Mouse (Mus musculus) midbrain, embryonic 15.5 days (tissue): ENCODE results near the gene Trpv4. TPM values are rescaled to one million over a fixed set of nuclear protein-coding genes. Genes with fewer than 3 reads are reported as not detected.
A peak's percentile ranks its signal among the peaks of the same experiment; 100 is the strongest.

ENCODE experiments used
- ATAC-seq: fragments of 200-750 bp; cut with Nextera tagmentation; replicated peaks from 2 replicates; pipeline ENCODE4 v1.8.0; 2017; ENCODE audit warnings: moderate TSS enrichment
- H3K27ac ChIP-seq: fragments of 300-500 bp; sonication (generic); 2 replicates; pipeline ENCODE4 v1.5.1; 2015; ENCODE audit warnings: mild to moderate bottlenecking, inconsistent platforms
- H3K27me3 ChIP-seq: fragments of 300-500 bp; sonication (generic); replicated peaks from 2 replicates; pipeline ENCODE4 v1.6.1; 2015; ENCODE audit warnings: inconsistent platforms
- H3K36me3 ChIP-seq: fragments of 300-500 bp; sonication (generic); replicated peaks from 2 replicates; pipeline ENCODE4 v1.6.1; 2015; ENCODE audit warnings: inconsistent platforms
- H3K4me1 ChIP-seq: fragments of 300-500 bp; sonication (generic); 2 replicates; pipeline ENCODE4 v1.6.1; 2015; ENCODE audit warnings: inconsistent platforms
- H3K4me2 ChIP-seq: fragments of 300-500 bp; sonication (generic); 2 replicates; pipeline ENCODE4 v1.6.1; 2015; ENCODE audit warnings: inconsistent platforms, mild to moderate bottlenecking, moderate library complexity
- H3K4me3 ChIP-seq: fragments of 300-500 bp; sonication (generic); 2 replicates; pipeline ENCODE4 v1.5.1; 2015; ENCODE audit warnings: mild to moderate bottlenecking, inconsistent platforms
- H3K9ac ChIP-seq: fragments of 300-500 bp; sonication (generic); 2 replicates; pipeline ENCODE4 v1.6.1; 2015; ENCODE audit warnings: mild to moderate bottlenecking, inconsistent platforms
- H3K9me3 ChIP-seq: fragments of 300-500 bp; sonication (generic); 2 replicates; pipeline ENCODE4 v1.6.1; 2016; ENCODE audit warnings: inconsistent platforms
- WGBS: fragments of 180-500 bp; shearing (Covaris S2); methylation state at CpG from one replicate; pipeline ENCODE4 v1.1.7; 2015; ENCODE audit warnings: mixed read lengths; 5-methylcytosine and 5-hydroxymethylcytosine counted together
- polyA plus RNA-seq: library from polyadenylated mRNA; unstranded; fragments of >200 nt; fragmentation: Nextera tagmentation; extraction: Ambion mirVana; gene quantifications from 2 replicates; pipeline ENCODE4 v1.2.1, GENCODE M21; 2015

Trpv4 gene
- polyA plus RNA-seq, 1 experiment from 2014 or later, result 0.92 TPM

DNA sequence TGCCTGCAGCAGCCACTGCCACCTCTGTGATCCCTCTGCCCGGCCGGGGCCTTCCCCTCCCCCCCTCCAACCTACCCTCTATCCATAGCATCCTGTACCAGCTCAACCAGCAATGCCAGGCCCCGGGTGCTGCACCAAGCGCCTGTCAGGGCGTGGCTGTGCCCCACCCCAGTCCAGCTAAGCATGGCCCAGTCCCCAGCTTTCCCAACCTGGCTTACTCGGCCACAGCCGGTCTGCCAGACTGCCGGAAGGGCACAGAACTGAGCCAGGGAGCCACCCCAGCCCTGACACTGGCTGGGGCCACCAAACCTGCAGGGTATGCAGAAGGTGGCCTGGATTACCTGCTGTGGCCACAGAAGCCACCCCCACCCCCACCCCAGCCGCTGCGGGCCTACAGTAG, 47.0 kb downstream of the Trpv4 start:
- no peak overlapping the region for H3K9ac ChIP-seq
- no peak overlapping the region for H3K4me2 ChIP-seq
- WGBS, result 88% methylated on average over 10 of the region's 10 CpGs
- H3K36me3 ChIP-seq, result no peaks in the 10 kb centered on the region
- H3K4me1 ChIP-seq, result peaks cover 33% of the 10 kb centered on the region
- ATAC-seq, result no peak
- no peak overlapping the region for H3K27ac ChIP-seq
- H3K27me3 ChIP-seq, result no peaks in the 10 kb centered on the region
- H3K4me3 ChIP-seq, result no peak overlapping the region
- no peaks in the 10 kb centered on the region for H3K9me3 ChIP-seq

DNA sequence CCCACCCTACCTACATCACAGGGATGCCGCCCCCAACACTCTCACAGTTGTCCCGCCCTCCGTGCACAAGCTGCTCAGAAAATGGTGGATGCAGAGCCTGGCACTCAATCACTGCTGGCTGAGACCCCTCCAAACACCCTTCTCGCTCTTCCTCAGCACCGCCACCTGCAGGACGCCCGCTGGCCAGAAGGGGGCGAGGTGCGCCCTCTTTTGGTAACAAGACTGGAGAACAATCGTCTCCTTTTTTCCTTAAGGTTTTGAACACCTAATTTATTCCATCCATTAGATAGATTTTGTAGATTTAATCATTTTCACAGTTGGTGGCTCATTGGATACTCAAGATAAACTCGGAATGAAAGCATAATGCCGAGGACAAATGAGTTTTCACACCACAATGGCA, 49.7 kb downstream of the Trpv4 start:
- H3K27me3 ChIP-seq, result no peaks in the 10 kb centered on the region
- H3K4me1 ChIP-seq, result peaks cover 55% of the 10 kb centered on the region
- H3K9me3 ChIP-seq, result no peaks in the 10 kb centered on the region
- WGBS, result 4% methylated on average over 12 of the region's 12 CpGs
- peak overlapping the region; percentile 65 for H3K27ac ChIP-seq
- no peak overlapping the region for H3K4me2 ChIP-seq
- peak; percentile 34; the same call in 1 of the 2 replicates for ATAC-seq
- H3K4me3 ChIP-seq, result no peak overlapping the region
- H3K9ac ChIP-seq, result no peak overlapping the region
- no peaks in the 10 kb centered on the region for H3K36me3 ChIP-seq

DNA sequence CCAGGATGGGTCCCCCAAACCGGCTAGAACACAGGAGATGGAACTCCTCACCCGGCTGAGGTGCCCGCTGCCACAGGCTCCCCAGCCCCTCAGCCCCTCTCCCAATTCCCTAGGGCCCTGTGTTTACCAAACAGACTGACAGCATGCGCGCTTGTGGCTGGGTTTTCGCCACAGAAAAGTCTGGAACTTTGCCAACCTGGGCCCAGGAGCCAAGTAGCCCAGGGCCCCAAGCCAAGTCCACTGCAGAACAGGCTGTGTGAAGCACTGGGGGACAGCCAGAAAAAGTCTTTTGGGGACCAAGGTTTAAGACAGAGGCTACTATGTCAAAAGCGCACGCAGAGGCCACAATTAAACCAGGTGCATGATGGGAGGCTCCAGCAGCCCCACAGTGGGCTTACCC, 50.6 kb downstream of the Trpv4 start:
- Histone ChIP-seq H3K9me3 (no peaks in the 10 kb centered on the region), H3K4me1 (peaks cover 55% of the 10 kb centered on the region), H3K4me3 (no peak overlapping the region), H3K27ac (peak overlapping the region; percentile 65), H3K36me3 (no peaks in the 10 kb centered on the region), H3K4me2 (no peak overlapping the region), H3K9ac (no peak overlapping the region), H3K27me3 (no peaks in the 10 kb centered on the region)
- ATAC-seq, result peak; percentile 10; the same call in 1 of the 2 replicates
- WGBS, result 51% methylated on average over 8 of the region's 8 CpGs

DNA sequence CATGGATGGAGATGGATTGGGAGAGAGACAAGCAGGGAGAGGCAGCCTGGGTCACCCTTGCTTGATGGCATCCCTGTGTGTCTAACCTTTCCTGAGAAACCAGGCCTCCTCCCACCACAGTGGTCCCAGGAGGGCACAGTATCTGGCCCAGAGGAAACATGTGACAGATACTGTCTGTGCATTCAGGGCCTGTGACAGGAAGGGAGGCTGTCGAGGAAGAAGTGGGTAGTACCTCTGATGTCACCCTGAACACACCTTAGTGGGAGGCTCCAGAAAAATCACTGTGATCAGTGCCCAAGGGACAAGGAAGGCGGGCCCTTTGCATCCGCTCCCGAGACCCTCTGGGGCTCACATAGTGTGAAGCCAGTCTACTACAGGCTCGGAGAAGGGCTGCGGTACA, 52.2 kb downstream of the Trpv4 start:
- Histone ChIP-seq H3K27me3 (no peaks in the 10 kb centered on the region), H3K36me3 (no peaks in the 10 kb centered on the region), H3K9me3 (no peaks in the 10 kb centered on the region), H3K4me2 (no peak overlapping the region), H3K9ac (no peak overlapping the region), H3K27ac (peak overlapping the region; percentile 2; the same call in 1 of the 2 replicates), H3K4me1 (peaks cover 55% of the 10 kb centered on the region), H3K4me3 (no peak overlapping the region)
- ATAC-seq, result no peak
- WGBS, result 82% methylated on average over 6 of the region's 6 CpGs

GRCm38 (mm10) chr5:114604781-114605290, 53.4 kb downstream of the Trpv4 start:
- H3K9me3 ChIP-seq, result no peaks in the 10 kb centered on the region
- peak; percentile 57 for ATAC-seq
- peaks cover 55% of the 10 kb centered on the region for H3K4me1 ChIP-seq
- peak overlapping the region; percentile 2 for H3K27ac ChIP-seq
- no peak overlapping the region for H3K9ac ChIP-seq
- 13% methylated on average over 11 of the region's 11 CpGs for WGBS
- no peaks in the 10 kb centered on the region for H3K27me3 ChIP-seq
- H3K4me2 ChIP-seq, result no peak overlapping the region
- no peaks in the 10 kb centered on the region for H3K36me3 ChIP-seq
- H3K4me3 ChIP-seq, result no peak overlapping the region

DNA sequence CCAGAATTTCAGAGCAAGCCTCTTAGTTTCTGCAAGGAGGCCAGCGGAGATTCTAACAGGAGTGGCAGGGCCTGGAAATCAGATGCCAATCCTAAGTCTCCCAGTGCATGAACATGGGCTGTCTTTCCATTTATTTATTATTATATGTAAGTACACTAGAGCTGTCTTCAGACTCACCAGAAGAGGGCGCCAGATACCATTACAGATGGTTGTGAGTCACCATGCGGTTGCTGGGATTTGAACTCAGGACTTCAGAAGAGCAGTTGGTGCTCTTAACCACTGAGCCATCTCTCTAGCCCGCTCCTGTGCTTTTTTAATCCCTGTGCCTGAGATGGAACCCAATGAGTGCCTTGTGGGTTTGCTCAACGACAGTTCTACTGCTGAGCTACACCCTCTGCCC, 54.2 kb downstream of the Trpv4 start:
- Histone ChIP-seq H3K9me3 (no peaks in the 10 kb centered on the region), H3K27ac (no peak overlapping the region), H3K36me3 (no peaks in the 10 kb centered on the region), H3K4me2 (no peak overlapping the region), H3K27me3 (no peaks in the 10 kb centered on the region), H3K9ac (no peak overlapping the region), H3K4me1 (peaks cover 50% of the 10 kb centered on the region), H3K4me3 (no peak overlapping the region)
- 81% methylated on average over 5 of the region's 5 CpGs for WGBS
- ATAC-seq, result no peak

DNA sequence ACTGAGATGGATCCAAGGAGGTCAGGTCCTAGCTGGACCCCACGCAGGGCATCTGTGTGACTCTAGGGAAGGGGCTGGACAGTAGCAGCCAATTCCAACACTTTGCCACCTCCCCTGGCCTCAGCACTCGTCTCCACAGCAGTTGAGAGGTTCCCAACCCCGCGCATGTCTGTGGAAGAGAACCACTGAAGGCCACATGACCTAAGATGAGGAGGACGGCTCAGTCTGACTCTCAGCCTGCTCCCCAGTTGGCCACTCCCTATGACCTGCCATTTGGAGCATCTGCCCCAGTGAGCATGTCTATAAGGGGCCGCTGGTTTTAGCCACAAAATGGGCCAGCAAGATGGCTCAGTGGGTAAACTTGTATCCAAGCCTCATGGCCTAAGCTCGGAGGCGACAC, 56.2 kb downstream of the Trpv4 start:
- Histone ChIP-seq H3K36me3 (no peaks in the 10 kb centered on the region), H3K27me3 (no peaks in the 10 kb centered on the region), H3K4me2 (no peak overlapping the region), H3K4me1 (peaks cover 40% of the 10 kb centered on the region), H3K4me3 (no peak overlapping the region), H3K9ac (no peak overlapping the region), H3K27ac (no peak overlapping the region), H3K9me3 (no peaks in the 10 kb centered on the region)
- WGBS, result 83% methylated on average over 8 of the region's 8 CpGs
- no peak for ATAC-seq

GRCm38 (mm10) chr5:114597652-114598051, 60.6 kb downstream of the Trpv4 start:
- no peaks in the 10 kb centered on the region for H3K36me3 ChIP-seq
- no peak overlapping the region for H3K4me2 ChIP-seq
- WGBS, result 66% methylated on average over 6 of the region's 6 CpGs
- no peak overlapping the region for H3K9ac ChIP-seq
- ATAC-seq, result no peak
- no peak overlapping the region for H3K27ac ChIP-seq
- H3K27me3 ChIP-seq, result no peaks in the 10 kb centered on the region
- H3K4me3 ChIP-seq, result no peak overlapping the region
- no peaks in the 10 kb centered on the region for H3K9me3 ChIP-seq
- H3K4me1 ChIP-seq, result peaks cover 39% of the 10 kb centered on the region

- no peaks in the 10 kb centered on the region for H3K36me3 ChIP-seq
These were observed 61.0 kb downstream of the Trpv4 start for GRCm38 (mm10) chr5:114597222-114597621.

DNA sequence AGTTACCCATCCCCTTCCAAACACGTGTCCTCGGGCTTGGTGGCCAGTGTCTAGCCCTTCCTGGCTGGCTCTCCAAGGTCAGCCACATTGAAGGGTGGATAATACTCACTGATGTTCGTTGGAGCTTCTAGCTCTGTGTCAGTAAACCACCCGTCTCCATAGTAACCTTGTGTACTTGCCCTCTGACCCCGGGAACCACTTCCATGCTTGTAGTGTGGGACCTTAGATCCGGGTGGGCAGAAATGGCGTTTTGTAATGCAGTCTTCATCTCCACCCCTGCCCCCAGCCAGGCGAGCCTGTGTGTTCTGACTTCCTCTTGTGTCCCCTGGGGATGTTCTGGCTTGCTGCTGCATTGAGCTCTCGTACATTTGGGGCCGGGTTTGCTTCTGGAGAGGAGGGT, 61.6 kb downstream of the Trpv4 start:
- no peaks in the 10 kb centered on the region for H3K27me3 ChIP-seq
- no peak overlapping the region for H3K4me3 ChIP-seq
- no peaks in the 10 kb centered on the region for H3K9me3 ChIP-seq
- no peaks in the 10 kb centered on the region for H3K36me3 ChIP-seq
- no peak overlapping the region for H3K4me2 ChIP-seq
- no peak for ATAC-seq
- peaks cover 50% of the 10 kb centered on the region for H3K4me1 ChIP-seq
- 29% methylated on average over 10 of the region's 10 CpGs for WGBS
- H3K9ac ChIP-seq, result no peak overlapping the region
- H3K27ac ChIP-seq, result no peak overlapping the region

More at GRCm38 (mm10) chr5:114597222-114597621, 61.0 kb downstream of the Trpv4 start:
- Histone ChIP-seq H3K4me1 (peaks cover 44% of the 10 kb centered on the region), H3K4me3 (no peak overlapping the region), H3K9me3 (no peaks in the 10 kb centered on the region), H3K4me2 (no peak overlapping the region), H3K9ac (no peak overlapping the region), H3K27ac (0 out of 2 replicates have a peak overlapping the region, but pooled peaks have one; percentile 12), H3K27me3 (no peaks in the 10 kb centered on the region)
- 52% methylated on average over 8 of the region's 8 CpGs for WGBS
- no peak for ATAC-seq

DNA sequence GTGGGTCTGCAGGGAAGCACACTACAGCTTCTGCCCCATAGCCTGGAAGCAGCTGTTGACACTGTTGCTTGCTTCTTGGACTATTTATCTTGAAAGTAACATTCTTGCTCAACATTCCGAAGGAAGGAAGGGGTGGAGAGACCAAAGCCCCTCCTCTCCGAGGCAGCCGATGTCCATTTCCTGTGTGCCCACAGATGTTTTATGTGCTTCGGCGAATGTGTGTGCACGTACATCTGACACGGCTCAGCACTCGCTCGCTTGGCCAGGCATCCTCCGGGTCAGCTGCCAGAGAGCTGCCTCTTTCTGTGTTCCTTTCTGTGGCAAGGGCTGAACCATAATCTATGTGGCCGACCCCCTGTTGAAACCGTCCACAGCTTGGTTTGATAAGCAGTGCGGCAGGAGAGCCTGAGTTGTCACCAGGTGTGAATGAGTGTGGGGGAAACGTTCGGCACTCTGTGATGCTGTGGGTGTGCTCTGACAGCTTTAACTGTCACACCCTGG, 63.4 kb downstream of the Trpv4 start:
- H3K4me1 ChIP-seq, result peaks cover 68% of the 10 kb centered on the region
- H3K4me3 ChIP-seq, result no peak overlapping the region
- 78% methylated on average over 15 of the region's 15 CpGs for WGBS
- no peaks in the 10 kb centered on the region for H3K27me3 ChIP-seq
- H3K27ac ChIP-seq, result peak overlapping the region; percentile 7; the same call in 1 of the 2 replicates
- ATAC-seq, result no peak
- no peak overlapping the region for H3K4me2 ChIP-seq
- no peaks in the 10 kb centered on the region for H3K9me3 ChIP-seq
- H3K36me3 ChIP-seq, result no peaks in the 10 kb centered on the region
- H3K9ac ChIP-seq, result no peak overlapping the region

GRCm38 (mm10) chr5:114593949-114594348, 64.3 kb downstream of the Trpv4 start:
- ATAC-seq, result no peak
- no peak overlapping the region for H3K9ac ChIP-seq
- no peaks in the 10 kb centered on the region for H3K27me3 ChIP-seq
- WGBS, result 90% methylated on average over 5 of the region's 5 CpGs
- H3K4me2 ChIP-seq, result no peak overlapping the region
- no peak overlapping the region for H3K4me3 ChIP-seq
- H3K36me3 ChIP-seq, result no peaks in the 10 kb centered on the region
- H3K4me1 ChIP-seq, result peaks cover 73% of the 10 kb centered on the region
- H3K9me3 ChIP-seq, result no peaks in the 10 kb centered on the region
- peak overlapping the region; percentile 7; the same call in 1 of the 2 replicates for H3K27ac ChIP-seq

GRCm38 (mm10) chr5:114593161-114593821, 64.9 kb downstream of the Trpv4 start:
- no peak for ATAC-seq
- Histone ChIP-seq H3K4me3 (no peak overlapping the region), H3K4me1 (peaks cover 80% of the 10 kb centered on the region), H3K9me3 (no peaks in the 10 kb centered on the region), H3K9ac (peak overlapping the region; percentile 12; the same call in 1 of the 2 replicates), H3K36me3 (no peaks in the 10 kb centered on the region), H3K4me2 (no peak overlapping the region), H3K27me3 (no peaks in the 10 kb centered on the region), H3K27ac (peak overlapping the region; percentile 66)
- 45% methylated on average over 12 of the region's 12 CpGs for WGBS
